Mouse (Mus musculus): ENCODE data around the gene Gm10037.
"Not testable (repeated sequence)": the region's sequence is repeated elsewhere in the genome, so short reads cannot be mapped to it uniquely, and the experiment has no call there.

The Gm10037 gene

GRCm38 (mm10) chr13:67830911-67831336 is at the start of gene Gm10037:
TSS of gene Gm10037 (plus strand) at chr13:67831106.
- DNase-seq (ENCODE audit: low spot score in 2 of 2): peak; percentile 67 to 83

GRCm38 (mm10) chr13:67791921-67792455 is 38.9 kb upstream of the Gm10037 start:
- no peak for DNase-seq (ENCODE audit: low spot score in 2 of 2)

- no peak for DNase-seq (ENCODE audit: low spot score in 2 of 2)
Measured at GRCm38 (mm10) chr13:67798618-67799017, 32.3 kb upstream of the Gm10037 start.

GRCm38 (mm10) chr13:67799151-67799550 is 31.8 kb upstream of the Gm10037 start:
- DNase-seq (ENCODE audit: low spot score in 2 of 2): not testable (repeated sequence)

- no peak for DNase-seq (ENCODE audit: low spot score in 2 of 2)
Measured at GRCm38 (mm10) chr13:67811651-67812210, 19.2 kb upstream of the Gm10037 start.

GRCm38 (mm10) chr13:67812961-67813709 is 17.8 kb upstream of the Gm10037 start:
- no peak for DNase-seq (ENCODE audit: low spot score in 2 of 2)

- peak; percentile 76 to 81 for DNase-seq (ENCODE audit: low spot score in 2 of 2)
Measured at GRCm38 (mm10) chr13:67813710-67814660, 16.9 kb upstream of the Gm10037 start, which contains the start of gene Zfp273. TSS of gene Zfp273 (plus strand) at chr13:67813740.

GRCm38 (mm10) chr13:67818636-67819035 is 12.3 kb upstream of the Gm10037 start:
- DNase-seq (ENCODE audit: low spot score in 2 of 2): no peak

DNA sequence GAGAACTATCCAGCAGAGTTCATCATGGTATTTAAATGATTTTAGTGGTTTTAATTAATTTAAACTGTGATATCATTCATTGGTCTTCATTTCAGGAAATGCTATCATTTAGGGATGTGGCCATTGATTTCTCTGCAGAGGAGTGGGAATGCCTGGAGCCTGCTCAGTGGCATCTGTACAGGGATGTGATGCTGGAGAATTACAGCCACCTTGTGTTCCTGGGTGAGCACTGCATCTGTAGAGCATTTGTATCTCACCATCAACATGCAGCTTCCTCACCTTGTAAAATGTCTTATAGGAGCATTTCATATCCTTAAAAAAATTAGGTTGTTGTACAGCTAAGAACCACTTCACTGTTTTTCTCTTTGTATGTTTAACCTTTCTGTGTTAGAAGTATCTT is 2.2 kb downstream of the Gm10037 start:
- DNase-seq (ENCODE audit: low spot score in 2 of 2): not testable (repeated sequence)

GRCm38 (mm10) chr13:67843775-67844118 is 12.8 kb downstream of the Gm10037 start:
- no peak for DNase-seq (ENCODE audit: low spot score in 2 of 2)

- peak; percentile 59 to 64 for DNase-seq (ENCODE audit: low spot score in 2 of 2)
Measured at GRCm38 (mm10) chr13:67844119-67844852, 13.4 kb downstream of the Gm10037 start.

GRCm38 (mm10) chr13:67844853-67845194 is 13.9 kb downstream of the Gm10037 start:
- peak in 1 of 2 experiments; percentile 7 for DNase-seq (ENCODE audit: low spot score in 2 of 2)

DNA sequence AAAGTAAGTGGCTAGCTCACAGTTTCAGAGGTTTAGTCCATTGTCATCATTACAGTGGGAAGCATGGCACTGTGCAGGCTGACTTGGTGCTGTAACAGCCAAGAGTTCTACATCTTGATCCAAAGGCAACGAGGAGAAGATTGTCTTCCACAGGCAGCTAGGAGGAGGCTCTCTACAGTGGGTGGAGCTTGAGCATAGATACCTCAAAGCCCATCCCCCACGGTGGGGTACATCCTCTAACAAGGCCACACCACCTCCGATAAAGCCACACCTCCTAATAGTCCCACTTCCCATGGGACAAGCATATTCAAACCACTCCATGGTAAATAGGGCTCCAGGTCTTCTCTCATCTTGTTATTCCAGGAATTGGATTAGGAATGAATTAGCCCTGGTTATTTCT is 19.5 kb downstream of the Gm10037 start:
- DNase-seq (ENCODE audit: low spot score in 2 of 2): no peak

GRCm38 (mm10) chr13:67853130-67853529 is 22.2 kb downstream of the Gm10037 start:
- no peak for DNase-seq (ENCODE audit: low spot score in 2 of 2)

DNA sequence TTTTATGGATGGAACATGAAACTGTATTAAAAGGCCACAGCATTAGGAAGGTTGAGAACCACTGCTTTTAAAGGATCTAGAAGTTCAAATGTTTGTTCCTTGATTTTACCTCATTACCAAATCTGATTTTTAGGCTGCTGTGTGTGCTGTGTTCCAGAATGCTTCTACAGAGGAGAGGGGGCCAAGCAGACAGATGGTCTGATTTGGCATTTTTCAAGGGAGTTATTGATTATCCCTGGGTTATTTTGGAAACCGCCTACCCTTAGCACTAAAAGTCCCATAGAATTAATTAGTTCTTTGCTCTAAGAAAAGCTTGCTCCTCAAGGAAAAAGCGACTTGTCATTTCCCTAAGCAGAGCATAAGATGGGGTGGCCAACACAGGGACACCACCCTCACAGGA is 23.1 kb downstream of the Gm10037 start:
- DNase-seq (ENCODE audit: low spot score in 2 of 2): no peak

DNA sequence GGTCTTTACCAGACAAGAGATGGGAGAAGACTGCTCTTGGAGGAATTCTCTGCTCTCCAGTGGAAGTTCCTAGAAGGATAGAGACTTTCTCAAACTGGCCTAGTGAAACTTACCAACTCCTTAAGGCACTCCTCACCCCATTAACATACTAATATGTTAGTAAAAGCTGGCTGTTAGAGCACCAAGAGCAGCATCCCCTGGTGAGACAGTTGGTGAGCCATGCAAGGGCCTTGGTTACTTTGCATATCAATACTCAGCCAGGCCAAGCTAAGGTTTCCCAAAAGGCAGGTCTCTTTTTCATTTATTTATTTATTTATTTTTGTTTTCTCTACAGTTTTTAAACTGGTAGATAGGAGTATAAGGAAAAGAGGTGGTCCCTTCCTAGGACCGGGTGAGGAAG is 26.4 kb downstream of the Gm10037 start:
- DNase-seq (ENCODE audit: low spot score in 2 of 2): no peak

DNA sequence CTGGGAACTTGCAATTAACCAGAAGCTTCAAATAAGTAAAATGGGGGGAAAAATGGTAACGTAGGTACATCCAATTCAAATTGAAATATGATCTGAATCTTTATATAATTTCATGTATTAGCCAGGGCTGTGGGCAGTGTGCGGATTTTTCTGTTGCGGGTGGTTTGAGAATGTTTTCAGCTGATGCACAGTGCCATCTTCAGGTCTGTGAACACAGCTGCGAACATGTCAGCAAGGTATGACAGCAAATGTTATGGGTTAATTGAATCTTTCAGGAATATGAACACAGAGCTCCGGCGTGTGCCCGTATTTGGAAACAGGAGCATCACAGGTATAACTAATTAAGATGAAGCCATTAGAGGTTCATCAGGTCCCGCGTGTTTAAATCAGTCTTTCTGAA is 31.6 kb downstream of the Gm10037 start:
- DNase-seq (ENCODE audit: low spot score in 2 of 2): peak in 1 of 2 experiments; percentile 13

- DNase-seq (ENCODE audit: low spot score in 2 of 2): no peak
Measured at GRCm38 (mm10) chr13:67863026-67863425, 32.1 kb downstream of the Gm10037 start, which contains the start of gene BC048507. TSS of gene BC048507 (plus strand) at chr13:67863326.

- DNase-seq (ENCODE audit: low spot score in 2 of 2): no peak
Measured at GRCm38 (mm10) chr13:67864764-67865350, 34.0 kb downstream of the Gm10037 start.

DNA sequence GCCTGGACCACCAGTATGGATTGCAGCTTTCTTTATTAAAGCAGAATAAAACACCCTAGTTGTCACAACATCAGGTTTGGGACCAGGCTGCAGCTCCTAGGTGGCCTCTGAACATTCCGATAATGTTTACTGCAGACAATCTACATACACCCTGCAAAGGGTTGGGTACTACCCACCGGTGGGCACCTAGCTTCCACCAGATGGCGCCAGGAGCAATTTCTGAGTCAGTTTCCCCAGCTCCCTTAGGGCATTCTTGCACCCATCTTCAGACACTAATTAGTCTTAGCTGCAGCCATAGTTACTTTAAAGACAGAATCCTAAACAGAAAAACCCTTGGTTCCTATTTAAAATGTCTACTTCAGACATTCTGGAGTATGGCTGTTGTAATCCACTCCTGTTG is 37.0 kb downstream of the Gm10037 start:
- DNase-seq (ENCODE audit: low spot score in 2 of 2): no peak
